Mouse (Mus musculus): ENCODE data around the gene Med27.

Med27 gene

DNA sequence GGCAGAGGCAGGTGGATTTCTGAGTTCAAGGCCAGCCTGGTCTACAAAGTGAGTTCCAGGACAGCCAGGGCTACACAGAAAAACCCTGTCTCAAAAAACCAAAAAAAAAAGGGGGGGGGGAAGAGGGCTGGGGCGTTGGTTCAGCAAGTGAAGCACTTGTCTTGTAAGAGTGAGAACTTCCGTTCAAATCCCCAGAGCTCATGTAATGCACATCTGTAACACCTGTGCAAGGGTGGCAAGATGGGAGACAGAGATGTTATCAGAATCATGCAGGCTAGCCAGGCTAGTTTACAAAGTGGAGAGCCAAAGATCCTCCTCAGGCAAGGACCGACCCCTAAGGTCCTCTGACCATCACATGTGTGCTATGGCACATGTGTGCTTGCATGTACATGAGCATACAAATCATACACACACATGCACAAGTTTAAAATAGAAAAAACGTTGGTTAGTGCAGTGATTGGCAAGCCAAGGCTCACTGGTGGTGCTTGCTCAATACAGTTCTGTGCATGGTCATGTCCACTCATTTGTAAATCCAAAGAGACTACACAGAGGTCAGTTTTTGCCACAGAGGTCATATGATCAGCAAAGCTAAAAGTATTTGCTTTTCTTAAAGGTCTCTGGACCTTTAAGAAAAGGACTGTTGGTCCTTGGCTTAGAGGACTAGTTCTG is 91.4 kb downstream of the Med27 start:
- DNase-seq (ENCODE audit: low spot score): no peak

DNA sequence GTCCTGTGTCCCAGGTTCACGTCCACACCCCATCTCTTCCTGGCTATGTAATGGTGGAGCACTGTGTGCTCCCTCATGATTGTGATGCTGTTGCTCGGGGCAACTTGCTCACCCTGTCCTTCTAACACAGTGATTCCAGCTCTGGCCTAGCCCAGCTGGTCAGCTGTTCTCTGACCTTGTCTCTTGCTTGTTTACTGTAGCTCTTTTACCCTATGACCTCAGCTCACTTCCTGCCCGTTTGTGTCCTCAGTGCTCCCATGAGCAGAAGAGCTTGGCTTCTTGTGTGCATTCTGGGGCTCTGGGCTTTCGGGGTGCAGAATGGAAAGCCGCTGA is 91.9 kb downstream of the Med27 start:
- DNase-seq (ENCODE audit: low spot score): no peak

DNA sequence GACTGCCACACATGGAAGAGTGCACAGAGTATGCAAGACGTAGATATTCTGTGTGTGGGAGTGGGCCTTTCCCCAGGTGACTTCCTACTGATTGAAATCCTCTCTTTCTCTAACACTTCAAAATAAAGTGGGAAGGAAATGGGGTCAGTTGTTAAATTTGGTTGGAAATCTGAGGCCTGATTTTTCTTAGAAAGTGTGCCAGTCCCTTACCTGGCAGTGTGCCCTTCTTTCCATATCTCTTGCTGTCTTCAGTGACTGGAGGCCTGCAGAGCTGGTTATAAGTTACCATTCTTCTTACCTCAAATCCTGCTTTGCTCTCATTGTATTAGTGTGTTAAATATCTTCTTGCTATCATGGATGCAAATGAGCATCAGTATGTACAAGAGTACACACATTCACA is 92.4 kb downstream of the Med27 start:
- no peak for DNase-seq (ENCODE audit: low spot score)

DNA sequence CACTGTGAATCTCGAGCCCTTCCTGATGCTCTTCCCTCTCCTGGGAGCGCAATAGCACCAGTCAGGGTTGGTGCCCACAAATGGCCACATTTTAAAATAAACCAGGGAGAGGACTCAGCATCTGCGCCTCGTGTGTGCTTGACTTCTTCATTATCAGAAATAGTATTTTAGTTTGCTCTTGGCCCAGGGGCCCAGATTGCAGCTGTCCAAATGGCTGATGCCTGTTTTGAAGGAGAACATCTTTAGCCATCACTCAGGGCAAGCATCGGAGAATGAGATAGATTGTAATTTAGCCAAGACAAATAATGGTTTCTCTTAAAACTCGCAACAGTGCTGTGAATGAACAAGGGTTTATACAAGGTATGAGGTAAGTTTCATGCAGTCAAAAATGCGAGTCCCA is 92.8 kb downstream of the Med27 start:
- no peak for DNase-seq (ENCODE audit: low spot score)

DNA sequence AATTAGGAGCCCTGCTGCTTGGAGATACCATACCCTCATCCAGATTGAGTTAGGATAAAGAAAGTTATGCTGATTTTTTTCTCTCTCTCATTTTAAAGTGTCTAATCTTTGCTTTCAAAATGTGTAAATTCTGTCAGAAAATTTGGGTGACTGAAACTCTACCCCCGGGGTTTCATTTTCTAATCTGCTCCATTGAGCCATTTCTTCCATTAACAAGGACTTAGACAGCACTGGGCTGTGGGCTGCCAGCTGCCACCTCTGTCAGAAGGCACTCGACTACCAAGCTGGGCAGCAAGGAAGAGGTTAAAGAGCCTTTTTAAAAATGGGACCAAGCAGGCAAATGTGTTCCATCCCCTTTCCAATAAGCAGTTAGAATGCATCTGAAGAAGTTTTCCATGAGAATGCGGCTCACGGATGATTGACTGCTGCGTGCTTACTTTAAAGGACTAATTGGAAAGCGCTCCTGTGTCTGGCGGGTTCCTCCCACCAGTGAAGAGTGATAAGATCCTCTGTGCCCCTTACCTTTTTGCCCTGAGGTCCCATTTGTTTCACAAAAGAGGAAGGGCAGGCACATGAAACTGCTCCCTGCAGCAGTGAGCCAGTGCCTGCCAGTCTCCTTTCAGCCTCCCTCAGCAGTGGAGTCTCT is 93.4 kb downstream of the Med27 start:
- DNase-seq (ENCODE audit: low spot score): no peak

DNA sequence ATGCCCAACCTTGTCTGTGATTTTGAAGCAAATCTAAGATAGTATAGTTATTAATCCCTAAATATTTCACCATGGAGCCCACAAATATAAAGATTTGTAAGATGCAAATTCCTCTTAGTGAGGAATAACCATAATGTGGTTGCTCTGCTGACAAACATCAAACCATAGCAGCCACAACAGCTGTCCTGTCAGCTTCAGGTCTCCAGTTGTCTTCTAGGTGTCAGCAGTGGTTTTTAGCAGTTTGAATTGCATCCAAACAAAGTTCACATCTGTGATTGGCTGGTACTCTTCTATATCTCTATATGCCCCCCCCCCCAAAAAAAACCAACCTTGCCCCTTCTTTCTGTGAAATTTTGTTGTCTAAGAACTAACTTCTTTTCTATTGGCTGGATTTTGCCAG is 95.7 kb downstream of the Med27 start:
- DNase-seq (ENCODE audit: low spot score): no peak

DNA sequence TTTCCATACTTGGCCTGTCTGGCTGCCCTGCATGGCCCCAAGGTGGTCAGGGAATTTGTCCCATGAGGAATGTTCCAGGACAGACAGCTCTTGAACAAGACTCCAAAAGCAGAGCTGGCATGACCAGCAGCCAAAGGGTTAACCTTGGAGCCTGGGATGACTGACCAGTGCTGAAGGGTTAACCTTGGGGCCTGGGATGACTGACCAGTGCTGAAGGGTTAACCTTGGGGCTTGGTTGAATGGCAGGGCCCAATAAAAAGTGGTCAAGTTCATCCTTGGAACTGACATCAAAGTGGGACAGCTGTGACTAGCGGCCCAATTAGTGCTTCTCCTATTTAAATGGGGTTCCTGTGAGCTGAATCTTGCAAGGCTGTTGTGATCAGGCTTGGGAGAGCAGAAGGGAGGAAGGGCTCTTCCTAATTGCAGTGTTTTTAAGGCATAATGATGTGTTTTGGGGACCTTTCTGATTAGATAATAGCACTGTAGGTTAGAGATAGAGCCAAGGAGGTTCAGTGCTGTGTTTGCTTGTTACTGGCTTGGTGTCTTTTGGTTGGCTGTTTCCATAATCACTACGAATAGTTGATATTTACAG is 97.1 kb downstream of the Med27 start:
- no peak for DNase-seq (ENCODE audit: low spot score)

DNA sequence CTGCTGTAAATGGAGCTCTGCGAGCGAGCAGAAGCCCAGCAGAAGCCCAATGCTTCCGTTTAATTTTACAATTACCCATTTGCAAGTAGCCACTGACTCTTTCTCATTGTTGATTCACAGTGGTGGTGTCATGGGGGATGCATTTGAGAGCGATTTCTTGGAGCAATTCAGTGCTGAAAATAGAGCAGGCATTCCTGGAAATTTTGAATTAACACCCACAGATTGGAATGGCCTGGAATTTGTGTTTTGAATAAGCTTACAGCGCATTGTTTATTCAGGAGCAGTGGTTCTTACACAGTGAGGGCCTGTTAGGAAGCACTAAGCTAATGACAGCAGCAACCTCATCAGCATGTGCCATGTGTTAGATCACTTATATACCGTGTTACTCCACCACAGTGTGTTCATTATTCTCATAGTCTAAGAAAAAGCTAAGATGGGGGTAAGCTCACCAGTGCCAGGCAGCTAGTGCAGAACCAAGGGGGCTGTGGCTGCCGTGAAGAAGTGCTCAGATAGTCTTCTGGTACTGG is 101.9 kb downstream of the Med27 start:
- no peak for DNase-seq (ENCODE audit: low spot score)

DNA sequence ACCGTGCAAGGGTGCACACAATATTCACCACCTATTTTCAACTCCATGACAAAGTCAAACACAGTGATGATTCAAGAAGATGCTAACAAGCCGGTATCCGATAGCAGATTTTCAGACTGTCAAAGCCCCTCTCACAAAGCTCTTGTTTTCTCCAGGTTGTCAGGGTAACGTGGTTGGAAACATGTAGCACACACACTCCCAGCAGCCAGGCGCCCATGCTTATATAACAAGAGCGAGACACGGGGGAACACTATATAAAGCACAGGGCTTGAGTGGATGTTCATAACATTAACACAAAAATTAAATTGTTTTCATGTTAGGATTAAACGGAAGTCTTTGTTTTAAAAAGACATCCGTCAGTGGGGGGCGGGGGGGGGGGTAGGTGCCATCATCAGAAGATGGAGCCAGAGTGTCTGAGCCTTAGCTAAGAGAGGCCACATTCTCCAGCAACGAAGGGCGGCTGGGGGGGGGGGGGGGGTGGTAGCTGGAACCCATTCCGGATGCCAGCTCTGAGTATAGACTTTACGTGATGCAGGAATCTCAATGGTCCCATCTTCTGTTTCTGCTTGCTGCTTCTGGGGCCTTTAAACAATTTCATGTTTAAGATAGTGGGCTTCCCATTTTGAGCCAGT is 104.9 kb downstream of the Med27 start:
- no peak for DNase-seq (ENCODE audit: low spot score)

DNA sequence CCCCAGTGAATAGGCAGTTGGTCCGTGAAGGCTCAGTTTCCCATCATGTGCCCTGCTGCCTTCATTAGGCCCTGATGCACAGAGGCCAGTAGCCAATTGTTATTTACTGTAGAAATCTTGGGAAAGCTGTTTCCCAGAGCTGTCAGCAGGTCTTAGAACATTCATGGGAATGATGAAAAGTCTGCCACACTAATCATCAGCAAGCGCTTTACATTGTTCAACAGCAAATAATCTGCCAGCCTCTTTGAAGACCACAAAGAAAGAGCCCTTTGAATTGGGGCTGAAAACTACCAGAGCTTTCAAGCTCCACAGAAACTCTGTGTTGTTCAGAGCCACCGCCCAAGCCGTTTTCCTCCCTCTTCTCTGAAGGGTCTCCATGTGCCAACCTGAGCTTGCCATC is 106.8 kb downstream of the Med27 start:
- no peak for DNase-seq (ENCODE audit: low spot score)

DNA sequence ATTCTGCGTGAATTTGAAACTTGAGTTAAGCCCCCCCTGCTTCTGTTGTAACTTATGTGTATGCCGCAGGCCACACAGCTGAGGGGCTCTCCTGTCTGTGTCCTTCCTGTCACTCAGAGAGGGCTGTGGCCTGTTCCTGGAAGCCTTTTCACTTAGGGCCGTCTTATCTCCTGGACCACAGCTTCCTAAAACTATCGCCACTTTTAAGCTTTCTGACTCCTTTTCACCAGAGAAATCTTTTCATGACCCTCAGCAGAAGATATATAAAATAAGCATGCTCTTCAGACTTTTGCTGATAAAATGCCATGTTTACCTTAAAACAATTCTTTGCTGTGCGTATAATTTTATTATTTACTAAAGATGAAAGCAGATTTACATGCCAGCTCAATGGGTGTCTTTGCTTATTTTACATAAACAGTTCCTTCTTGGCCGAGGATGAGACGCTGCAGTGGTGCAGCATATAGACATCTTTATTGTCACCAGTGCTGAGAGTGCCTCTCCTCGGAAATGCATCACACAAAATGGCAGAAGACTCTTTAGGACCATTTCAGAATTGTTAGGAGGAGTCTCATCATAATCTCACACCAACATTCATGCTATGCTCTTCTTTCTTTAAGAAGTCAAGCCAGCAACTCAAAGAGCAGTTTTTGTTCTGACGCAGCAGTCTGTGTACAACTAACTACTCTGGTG is 110.2 kb downstream of the Med27 start:
- DNase-seq (ENCODE audit: low spot score): no peak

DNA sequence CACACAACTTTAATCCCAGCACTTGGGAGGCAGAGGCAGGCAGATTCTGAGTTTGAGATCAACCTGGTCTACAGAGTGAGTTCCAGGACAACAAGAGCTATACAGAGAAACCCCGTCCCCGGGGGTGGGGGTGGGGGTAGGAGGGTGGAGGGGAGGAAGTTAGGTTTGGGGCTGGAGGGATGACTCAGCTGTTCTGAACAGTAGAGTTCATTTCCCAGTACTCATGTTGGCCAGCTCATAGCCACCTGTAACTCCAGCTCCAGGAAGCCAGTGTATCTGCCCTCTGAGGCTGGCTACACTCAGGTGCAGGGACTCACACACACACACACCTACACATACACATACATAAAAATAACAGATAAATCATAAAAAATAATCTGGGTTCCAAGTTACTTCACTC is 111.1 kb downstream of the Med27 start:
- no peak for DNase-seq (ENCODE audit: low spot score)

DNA sequence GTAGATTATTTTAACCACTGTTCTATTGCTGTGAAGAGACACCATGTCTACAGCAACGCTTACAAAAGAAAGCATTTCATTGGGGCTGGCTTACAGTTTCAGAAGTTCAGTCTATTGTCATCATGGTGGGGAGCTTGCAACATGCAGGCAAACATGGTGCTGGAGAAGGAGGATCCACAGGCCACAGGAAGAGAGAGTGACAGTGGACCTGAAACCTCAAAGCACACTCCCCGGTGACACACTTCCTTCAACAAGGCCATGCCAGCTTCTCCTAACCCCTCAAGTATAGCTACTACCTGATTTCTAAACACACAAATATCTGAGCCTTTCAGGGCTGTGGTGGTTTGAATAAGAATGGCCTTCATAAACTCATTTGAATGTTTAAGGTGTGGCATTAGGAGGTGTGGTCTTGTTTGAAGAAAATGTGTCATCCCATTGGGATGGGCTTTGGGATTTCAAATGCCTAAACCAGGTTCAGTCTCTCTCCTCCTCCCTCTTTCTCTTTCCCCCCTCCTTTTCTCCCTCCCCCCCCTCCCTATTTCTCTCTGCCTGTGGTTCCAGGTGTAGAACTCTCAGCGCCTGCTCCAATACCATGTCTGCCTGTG is 111.8 kb downstream of the Med27 start:
- DNase-seq (ENCODE audit: low spot score): no peak

DNA sequence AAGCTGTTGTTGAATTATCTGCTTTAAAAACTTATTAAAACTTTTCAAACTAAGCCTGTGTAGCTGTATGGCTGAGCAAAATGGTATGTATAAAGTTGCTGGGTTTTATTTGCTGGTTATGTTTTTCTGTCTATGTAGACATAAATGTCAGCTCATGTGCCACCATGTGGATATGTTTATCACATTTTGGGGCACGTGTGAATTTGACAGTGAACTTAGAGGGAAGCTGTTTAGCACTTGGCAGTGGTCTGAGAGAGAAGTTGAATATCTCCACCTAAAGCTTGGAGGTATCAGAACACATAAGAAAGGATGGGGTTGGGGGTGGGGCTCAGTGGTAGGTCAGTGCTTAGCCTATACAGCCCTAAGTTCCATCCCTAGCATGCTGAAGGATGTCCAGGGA is 113.0 kb downstream of the Med27 start:
- DNase-seq (ENCODE audit: low spot score): no peak

DNA sequence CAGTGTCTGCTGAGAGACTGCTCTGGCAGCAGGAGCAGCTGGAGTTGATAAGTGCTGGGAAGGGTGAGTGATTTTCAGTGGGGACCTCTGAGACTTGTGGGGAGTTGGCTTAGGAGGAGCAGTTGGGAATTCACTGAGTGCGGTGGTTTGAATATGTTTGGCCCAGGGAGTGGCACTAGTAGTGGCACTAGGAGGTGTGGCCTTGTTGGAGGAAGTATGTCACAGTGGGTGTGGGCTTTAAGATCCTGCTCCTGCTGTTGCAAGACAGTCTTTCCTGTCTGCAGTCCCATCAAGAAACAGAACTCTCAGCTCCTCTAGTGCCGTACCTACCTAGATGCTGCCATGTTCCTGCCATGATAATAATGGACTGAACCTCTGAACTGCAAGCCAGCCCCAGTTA is 115.2 kb downstream of the Med27 start:
- no peak for DNase-seq (ENCODE audit: low spot score)

DNA sequence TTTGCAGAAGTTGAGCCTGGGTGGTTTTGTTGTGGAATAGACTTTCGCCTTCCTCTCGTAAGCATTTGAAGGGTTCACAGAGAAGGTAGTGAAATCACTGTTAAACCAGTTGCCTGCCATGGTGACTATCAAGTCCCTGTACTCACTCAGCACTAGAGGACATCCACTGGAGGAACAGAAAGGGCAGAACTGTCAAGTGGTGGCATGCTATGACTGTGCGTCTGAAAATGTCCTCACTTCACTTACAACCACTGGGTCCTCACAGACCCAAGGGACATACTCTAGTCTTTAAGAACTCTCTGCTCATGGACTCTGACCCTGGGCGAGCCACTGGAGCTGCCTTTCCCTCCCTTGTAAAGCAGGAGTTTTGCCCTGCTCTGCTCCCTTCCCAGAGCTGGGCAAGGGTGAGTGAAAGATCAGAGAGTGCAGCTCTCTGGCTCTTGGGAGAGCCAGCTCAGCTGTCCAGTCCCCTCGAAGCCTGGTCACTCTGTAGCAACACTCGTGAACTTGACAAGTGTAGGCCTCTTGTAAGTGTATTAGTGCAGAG is 116.5 kb downstream of the Med27 start:
- DNase-seq (ENCODE audit: low spot score): no peak

DNA sequence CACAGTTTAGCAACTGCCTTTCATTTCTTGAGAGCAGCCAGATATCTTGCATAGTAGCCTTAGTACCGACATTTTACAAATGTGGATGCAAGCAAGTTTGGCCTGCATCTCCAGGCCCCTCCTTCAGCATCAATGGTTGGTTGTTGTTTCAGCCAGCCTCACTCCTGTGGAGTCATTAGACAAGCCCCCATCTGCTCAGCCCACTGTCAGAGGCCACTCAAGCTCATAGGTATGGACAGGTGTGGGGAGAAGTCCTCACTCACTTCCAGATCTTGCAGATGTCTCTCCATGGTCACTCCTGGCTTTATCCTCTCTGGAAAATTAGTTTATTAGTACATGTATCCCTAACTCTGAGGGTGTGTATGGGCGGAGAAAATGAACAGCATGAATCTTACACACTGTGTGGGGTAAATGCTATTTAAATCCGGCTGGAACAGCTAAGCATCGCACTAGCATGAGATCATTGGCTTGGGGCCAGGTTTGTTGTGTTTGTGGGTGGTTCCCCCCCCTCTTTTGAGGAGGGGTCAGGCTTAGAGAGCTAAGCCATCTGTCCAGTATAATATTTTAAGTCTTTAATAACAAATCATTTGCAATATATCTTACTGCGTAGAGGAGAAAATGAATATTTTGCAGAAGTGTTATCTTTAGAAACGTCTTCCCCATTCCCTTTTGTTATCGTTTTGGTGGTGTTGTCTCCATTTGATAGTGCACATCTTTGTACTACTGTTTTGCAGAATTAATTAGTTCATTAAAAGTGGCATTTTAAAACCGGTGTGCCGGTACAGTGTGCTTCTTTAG is 118.4 kb downstream of the Med27 start:
- DNase-seq (ENCODE audit: low spot score): no peak

DNA sequence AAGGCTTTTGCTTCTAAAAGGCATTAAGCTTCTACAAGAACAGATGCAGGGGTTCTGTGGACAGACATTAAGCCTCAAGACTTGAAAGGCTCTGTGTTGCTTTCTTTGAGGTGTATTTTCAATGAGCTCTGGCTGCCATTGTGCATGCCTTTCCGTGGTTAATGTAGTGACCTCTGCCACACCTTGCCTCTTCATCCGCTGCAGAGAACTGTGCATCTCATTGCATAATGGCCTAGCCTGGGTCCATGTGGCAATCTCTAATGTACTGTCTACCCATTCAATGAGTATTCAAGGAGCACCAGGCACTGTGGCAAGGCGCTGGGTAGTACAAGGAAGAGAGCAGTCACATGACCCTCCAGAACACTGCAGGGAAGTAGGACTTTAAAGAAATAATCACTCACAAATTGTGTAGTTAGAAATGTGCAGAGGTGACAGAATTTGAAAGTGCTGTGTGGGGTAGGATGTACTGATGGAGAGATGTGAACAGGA is 119.1 kb downstream of the Med27 start:
- no peak for DNase-seq (ENCODE audit: low spot score)

DNA sequence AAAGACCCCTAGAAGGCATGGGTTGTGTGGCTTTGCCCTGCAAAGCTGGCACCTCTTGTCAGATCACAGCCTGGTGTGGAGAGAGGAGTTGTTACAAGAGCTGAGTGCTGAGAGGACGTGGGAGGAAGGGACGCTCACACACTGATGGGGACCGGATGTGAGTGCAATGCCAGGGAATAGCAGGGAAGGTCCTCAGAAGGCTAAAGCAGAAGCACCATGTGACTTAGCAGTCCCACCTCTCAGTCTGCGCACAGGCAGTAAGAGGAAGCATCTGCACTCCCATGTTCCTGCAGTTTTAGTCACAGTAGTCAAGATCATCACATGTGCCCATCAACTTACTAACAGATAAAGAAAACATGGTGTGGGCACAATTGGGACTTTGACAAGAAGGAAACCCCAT is 119.8 kb downstream of the Med27 start:
- DNase-seq (ENCODE audit: low spot score): no peak

DNA sequence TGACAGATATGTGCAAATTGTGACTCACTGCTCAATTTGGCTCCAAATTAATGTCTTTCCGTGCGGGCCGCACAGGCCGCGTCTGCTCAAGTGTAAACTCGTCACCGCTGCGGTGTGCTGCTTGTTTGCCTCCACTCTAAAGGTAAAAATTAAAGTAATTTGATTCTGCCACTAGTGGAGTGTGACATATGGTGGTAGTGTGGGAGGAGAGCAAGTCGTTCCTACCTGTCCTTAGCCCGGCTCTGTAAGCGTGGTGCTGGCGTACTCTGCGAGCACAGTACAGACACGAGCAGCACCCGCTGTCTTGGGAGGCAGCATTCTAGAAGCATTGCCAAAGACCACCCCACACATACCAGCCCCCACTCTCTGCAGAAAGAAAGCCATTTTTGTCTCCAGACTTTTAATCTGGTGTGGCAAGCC is 121.9 kb downstream of the Med27 start:
- DNase-seq (ENCODE audit: low spot score): no peak

DNA sequence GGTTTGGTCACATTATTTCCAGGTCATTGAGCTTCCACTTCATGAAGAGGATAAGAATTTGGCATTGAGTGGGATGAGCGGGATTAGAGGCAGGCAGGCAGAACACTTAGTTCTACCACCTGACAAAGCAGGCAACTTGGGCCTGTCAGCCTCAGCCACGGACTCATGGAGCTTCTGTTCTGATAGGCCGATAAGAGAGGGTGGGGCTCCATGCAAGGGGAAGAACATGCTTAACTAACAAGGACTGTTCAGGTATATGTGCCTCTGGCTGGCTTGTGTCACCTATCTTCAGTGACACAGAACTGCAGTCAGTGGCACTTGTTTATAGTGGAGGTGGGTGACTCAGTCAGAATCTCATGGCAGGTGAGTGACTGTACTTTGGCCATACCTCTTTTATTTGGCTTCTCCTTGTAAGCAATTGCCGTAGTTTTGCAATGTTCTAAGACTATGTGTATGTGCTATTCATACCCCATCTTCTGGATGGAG is 126.4 kb downstream of the Med27 start:
- no peak for DNase-seq (ENCODE audit: low spot score)

All from spleen, adult 12 weeks (tissue).